Mouse (Mus musculus): ENCODE measurements at regions not wholly inside any gene's neighbourhood (a gene's known extent, or its start where the extent isn't known, plus 50 kb on each side); places are given as distances from the start of the nearest gene placed in this dataset.

GRCm38 (mm10) chr10:6590211-6590610 lies 168.1 kb upstream of the Oprm1 start:
- TF ChIP-seq ZNF384 (IDR thresholded peaks at IDR 0.05; ENCODE audit: low read depth, low read length): no peak
- TF ChIP-seq CTCF (IDR thresholded peaks at IDR 0.05 in 2 of 3, conservative IDR thresholded peaks at IDR 0.05 in 1 of 3; ENCODE audit: control insufficient read depth in 1 of 3, insufficient read depth in 1 of 3, low read depth in 2 of 3, low read length in 3 of 3, poor library complexity in 1 of 3, severe bottlenecking in 1 of 3): no peak
- no peak for TF ChIP-seq POLR2A (IDR thresholded peaks at IDR 0.05; ENCODE audit: control insufficient read depth in 1 of 2, insufficient read depth in 1 of 2, low read depth in 1 of 2, low read length in 2 of 2, poor library complexity in 1 of 2)
- TF ChIP-seq NRF1 (IDR thresholded peaks at IDR 0.05; ENCODE audit: insufficient read depth, low read depth, low read length, poor library complexity, severe bottlenecking): no peak
- no peak for TF ChIP-seq GATA1 (IDR thresholded peaks at IDR 0.05; ENCODE audit: low read depth, low read length)
- TF ChIP-seq ETS1 (IDR thresholded peaks at IDR 0.05; ENCODE audit: low read depth, low read length): no peak
- no peak for TF ChIP-seq TAL1 (IDR thresholded peaks at IDR 0.05; ENCODE audit: low read length)
- TF ChIP-seq EP300 (IDR thresholded peaks at IDR 0.05; ENCODE audit: low read depth in 1 of 2, low read length in 2 of 2): no peak
- no peak for TF ChIP-seq POLR2AphosphoS2 (IDR thresholded peaks at IDR 0.05; ENCODE audit: low read length)

Data from MEL (cell line).